Mouse (Mus musculus): ENCODE measurements at regions not wholly inside any gene's neighbourhood (a gene's known extent, or its start where the extent isn't known, plus 50 kb on each side); places are given as distances from the start of the nearest gene placed in this dataset.
A peak's percentile ranks its signal among the peaks of the same experiment; 100 is the strongest.
"Not testable (repeated sequence)": the region's sequence is repeated elsewhere in the genome, so short reads cannot be mapped to it uniquely, and the experiment has no call there.

GRCm38 (mm10) chr14:114485781-114486180 lies 606.2 kb upstream of the Gpc5 start:
- H3K9ac ChIP-seq (ENCODE audit: low read length): no peak overlapping the region
- H3K36me3 ChIP-seq (ENCODE audit: control insufficient read depth, insufficient read depth, low read length): no peaks in the 10 kb centered on the region
- no peak for ATAC-seq (ENCODE audit: insufficient read depth, low FRiP score)
- H3K27me3 ChIP-seq (ENCODE audit: control insufficient read depth, insufficient read depth, low read length): no peaks in the 10 kb centered on the region
- 92% methylated on average over 4 of the region's 4 CpGs for WGBS
- H3K4me1 ChIP-seq (ENCODE audit: control insufficient read depth, insufficient read depth, low read length): no peaks in the 10 kb centered on the region
- H3K27ac ChIP-seq (ENCODE audit: low read length): no peak overlapping the region
- no peaks in the 10 kb centered on the region for H3K9me3 ChIP-seq (replicated peaks; ENCODE audit: control insufficient read depth, low read length)
- no peak overlapping the region for H3K4me2 ChIP-seq (ENCODE audit: low read depth, low read length)
- no peak overlapping the region for H3K4me3 ChIP-seq (replicated peaks; ENCODE audit: low read length)

DNA sequence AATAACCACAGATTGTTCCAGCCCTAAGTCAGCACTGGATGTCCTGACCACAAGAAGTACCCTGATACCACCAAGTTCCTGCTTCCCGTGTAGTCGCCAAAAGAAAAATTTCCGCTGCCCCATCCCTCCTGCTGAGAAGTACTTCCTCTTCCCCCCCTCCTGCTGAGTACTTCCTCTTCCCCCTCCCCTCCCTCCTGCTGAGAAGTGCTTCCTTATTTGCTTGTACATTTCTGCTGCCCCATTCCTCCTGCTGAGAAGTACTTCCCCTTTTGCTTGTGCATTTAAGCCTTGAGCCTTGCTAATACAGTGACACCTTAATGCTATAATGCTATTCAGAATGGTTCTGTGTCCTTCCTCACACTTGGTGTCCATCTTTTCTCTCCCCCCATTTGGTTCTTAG lies 598.6 kb upstream of the Gpc5 start:
- not testable (repeated sequence) for H3K9me3 ChIP-seq (replicated peaks; ENCODE audit: control insufficient read depth, low read length); H3K4me2 ChIP-seq (ENCODE audit: low read depth, low read length); H3K27me3 ChIP-seq (ENCODE audit: control insufficient read depth, insufficient read depth, low read length); H3K9ac ChIP-seq (ENCODE audit: low read length); H3K27ac ChIP-seq (ENCODE audit: low read length); H3K4me3 ChIP-seq (replicated peaks; ENCODE audit: low read length); ATAC-seq (ENCODE audit: insufficient read depth, low FRiP score); H3K36me3 ChIP-seq (ENCODE audit: control insufficient read depth, insufficient read depth, low read length); H3K4me1 ChIP-seq (ENCODE audit: control insufficient read depth, insufficient read depth, low read length)
- 95% methylated on average over 3 of the region's 3 CpGs for WGBS

DNA sequence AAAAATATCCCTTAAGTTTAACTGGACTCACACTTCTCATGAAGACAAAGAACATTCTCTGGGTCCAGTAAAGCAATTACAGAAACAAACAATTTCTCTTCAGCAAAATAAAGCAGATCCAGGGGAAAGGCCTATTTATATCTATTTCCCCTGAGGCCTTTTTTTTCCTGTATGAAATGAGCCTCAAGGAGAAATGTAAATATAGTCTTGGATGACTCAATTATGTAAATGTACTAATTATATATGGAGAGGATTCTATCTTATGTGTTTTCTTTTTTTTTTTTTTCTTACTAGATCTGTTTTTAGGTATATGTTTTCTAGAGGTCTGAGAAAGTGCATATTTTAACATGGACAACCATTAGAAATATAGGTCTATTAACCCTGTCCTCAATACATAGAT lies 587.0 kb upstream of the Gpc5 start:
- Histone ChIP-seq H3K27me3 (ENCODE audit: control insufficient read depth, insufficient read depth, low read length) (no peaks in the 10 kb centered on the region), H3K4me3 (replicated peaks; ENCODE audit: low read length) (no peak overlapping the region), H3K9ac (ENCODE audit: low read length) (no peak overlapping the region), H3K4me2 (ENCODE audit: low read depth, low read length) (no peak overlapping the region), H3K9me3 (replicated peaks; ENCODE audit: control insufficient read depth, low read length) (no peaks in the 10 kb centered on the region), H3K27ac (ENCODE audit: low read length) (no peak overlapping the region), H3K4me1 (ENCODE audit: control insufficient read depth, insufficient read depth, low read length) (no peaks in the 10 kb centered on the region), H3K36me3 (ENCODE audit: control insufficient read depth, insufficient read depth, low read length) (no peaks in the 10 kb centered on the region)
- no peak for ATAC-seq (ENCODE audit: insufficient read depth, low FRiP score)

GRCm38 (mm10) chr14:114547910-114548680 lies 543.9 kb upstream of the Gpc5 start:
- Histone ChIP-seq H3K4me3 (replicated peaks; ENCODE audit: low read length) (no peak overlapping the region), H3K4me2 (ENCODE audit: low read depth, low read length) (no peak overlapping the region), H3K9me3 (replicated peaks; ENCODE audit: control insufficient read depth, low read length) (no peaks in the 10 kb centered on the region), H3K36me3 (ENCODE audit: control insufficient read depth, insufficient read depth, low read length) (no peaks in the 10 kb centered on the region), H3K9ac (ENCODE audit: low read length) (no peak overlapping the region), H3K4me1 (ENCODE audit: control insufficient read depth, insufficient read depth, low read length) (no peaks in the 10 kb centered on the region), H3K27ac (ENCODE audit: low read length) (no peak overlapping the region), H3K27me3 (ENCODE audit: control insufficient read depth, insufficient read depth, low read length) (no peaks in the 10 kb centered on the region)
- 72% methylated on average over 4 of the region's 4 CpGs for WGBS
- no peak for ATAC-seq (ENCODE audit: insufficient read depth, low FRiP score)

DNA sequence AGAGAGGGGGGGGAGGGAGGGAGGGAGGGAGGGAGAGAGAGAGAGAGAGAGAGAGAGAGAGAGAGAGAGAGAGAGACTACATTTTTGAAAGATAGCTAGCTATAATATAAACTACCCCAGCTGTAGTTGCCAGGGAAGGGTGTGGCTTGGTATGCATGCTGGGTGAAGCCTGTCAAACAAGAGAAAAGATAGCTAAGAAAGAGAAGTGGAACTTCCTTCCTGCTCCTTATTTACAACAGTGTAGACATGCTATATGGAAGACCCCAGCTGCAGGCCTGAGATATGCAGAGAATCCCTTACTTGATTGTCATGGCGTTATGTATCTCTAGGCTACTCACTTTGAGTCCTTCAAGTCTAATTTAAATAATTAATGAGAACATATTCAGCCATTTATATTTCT lies 542.9 kb upstream of the Gpc5 start:
- Histone ChIP-seq H3K27ac (ENCODE audit: low read length) (no peak overlapping the region), H3K27me3 (ENCODE audit: control insufficient read depth, insufficient read depth, low read length) (no peaks in the 10 kb centered on the region), H3K9me3 (replicated peaks; ENCODE audit: control insufficient read depth, low read length) (no peaks in the 10 kb centered on the region), H3K36me3 (ENCODE audit: control insufficient read depth, insufficient read depth, low read length) (no peaks in the 10 kb centered on the region), H3K4me2 (ENCODE audit: low read depth, low read length) (no peak overlapping the region), H3K9ac (ENCODE audit: low read length) (no peak overlapping the region), H3K4me1 (ENCODE audit: control insufficient read depth, insufficient read depth, low read length) (no peaks in the 10 kb centered on the region), H3K4me3 (replicated peaks; ENCODE audit: low read length) (no peak overlapping the region)
- WGBS: 80% methylated on average over 1 of the region's 1 CpGs
- no peak for ATAC-seq (ENCODE audit: insufficient read depth, low FRiP score)

DNA sequence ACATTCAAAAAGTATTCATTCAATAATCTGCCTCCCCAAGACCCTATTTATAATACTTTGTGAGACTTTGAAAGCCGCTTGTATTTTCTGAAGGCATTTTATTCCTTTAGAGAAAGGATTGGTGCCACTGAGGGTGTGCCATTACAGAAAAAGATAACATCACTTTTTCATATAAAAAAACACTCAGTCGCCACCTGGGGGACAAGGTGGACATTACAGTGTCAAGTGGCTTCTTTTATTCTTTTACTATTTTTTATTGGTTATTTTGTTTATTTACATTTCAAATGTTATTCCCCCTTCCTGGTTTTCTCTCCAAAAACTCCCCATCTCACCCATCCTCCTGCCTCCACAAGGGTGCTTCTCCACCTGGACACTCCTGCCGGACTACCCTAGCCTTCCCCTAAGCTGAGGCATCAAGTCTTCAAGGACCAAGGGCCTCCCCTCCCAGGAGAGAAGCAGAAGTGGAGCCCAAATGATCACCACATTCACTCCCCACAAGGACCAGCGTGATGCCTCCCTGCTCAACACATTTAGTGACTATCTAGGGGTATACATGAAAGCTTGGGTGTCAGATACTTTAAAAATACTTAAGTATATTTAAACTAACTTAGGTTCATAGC lies 525.5 kb upstream of the Gpc5 start:
- H3K4me3 ChIP-seq (replicated peaks; ENCODE audit: low read length): no peak overlapping the region
- H3K27me3 ChIP-seq (ENCODE audit: control insufficient read depth, insufficient read depth, low read length): no peaks in the 10 kb centered on the region
- H3K36me3 ChIP-seq (ENCODE audit: control insufficient read depth, insufficient read depth, low read length): no peaks in the 10 kb centered on the region
- no peaks in the 10 kb centered on the region for H3K4me1 ChIP-seq (ENCODE audit: control insufficient read depth, insufficient read depth, low read length)
- no peak overlapping the region for H3K4me2 ChIP-seq (ENCODE audit: low read depth, low read length)
- H3K9ac ChIP-seq (ENCODE audit: low read length): no peak overlapping the region
- ATAC-seq (ENCODE audit: insufficient read depth, low FRiP score): no peak
- H3K27ac ChIP-seq (ENCODE audit: low read length): no peak overlapping the region
- no peaks in the 10 kb centered on the region for H3K9me3 ChIP-seq (replicated peaks; ENCODE audit: control insufficient read depth, low read length)
- WGBS: 55% methylated on average over 4 of the region's 4 CpGs

DNA sequence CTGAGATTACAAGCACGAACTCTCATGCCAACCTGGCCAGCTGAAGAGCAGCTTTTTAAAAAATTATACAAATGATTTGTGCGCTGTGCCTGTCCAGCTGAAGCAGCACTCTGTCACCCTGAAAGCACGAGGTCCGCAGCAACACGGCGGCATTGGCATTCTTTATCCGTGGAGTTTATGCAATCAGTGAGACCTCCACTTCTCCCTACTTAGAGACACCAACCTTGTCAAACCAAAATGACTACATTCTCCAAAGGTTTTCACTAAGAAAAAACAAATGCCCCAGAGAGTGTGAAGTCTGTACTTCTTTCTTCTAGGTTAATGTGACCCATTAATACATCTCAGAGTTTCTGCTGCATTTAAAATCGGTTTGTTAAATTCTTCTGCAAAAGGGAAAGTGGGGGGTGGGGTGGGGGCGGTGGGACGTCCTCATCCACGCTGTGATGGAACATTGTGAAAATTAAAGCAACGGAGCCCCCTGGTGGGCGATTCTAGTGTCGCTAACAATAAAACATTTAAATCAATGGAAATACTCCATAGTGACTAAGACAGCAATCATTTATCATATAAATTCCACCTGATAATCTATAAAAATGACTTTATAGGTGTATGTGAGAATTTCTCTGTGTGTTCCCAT lies 524.2 kb upstream of the Gpc5 start:
- WGBS: 16% methylated on average over 14 of the region's 14 CpGs
- Histone ChIP-seq H3K27me3 (ENCODE audit: control insufficient read depth, insufficient read depth, low read length) (no peaks in the 10 kb centered on the region), H3K4me2 (ENCODE audit: low read depth, low read length) (peak overlapping the region; percentile 43), H3K4me1 (ENCODE audit: control insufficient read depth, insufficient read depth, low read length) (no peaks in the 10 kb centered on the region), H3K27ac (ENCODE audit: low read length) (no peak overlapping the region), H3K4me3 (replicated peaks; ENCODE audit: low read length) (peak overlapping the region; percentile 21), H3K9ac (ENCODE audit: low read length) (no peak overlapping the region; the same call in 1 of the 2 replicates), H3K9me3 (replicated peaks; ENCODE audit: control insufficient read depth, low read length) (no peaks in the 10 kb centered on the region), H3K36me3 (ENCODE audit: control insufficient read depth, insufficient read depth, low read length) (no peaks in the 10 kb centered on the region)
- no peak for ATAC-seq (ENCODE audit: insufficient read depth, low FRiP score)

- 42% methylated on average over 4 of the region's 4 CpGs for WGBS
- H3K4me3 ChIP-seq (replicated peaks; ENCODE audit: low read length): no peak overlapping the region
- H3K9ac ChIP-seq (ENCODE audit: low read length): no peak overlapping the region
- H3K4me1 ChIP-seq (ENCODE audit: control insufficient read depth, insufficient read depth, low read length): no peaks in the 10 kb centered on the region
- H3K9me3 ChIP-seq (replicated peaks; ENCODE audit: control insufficient read depth, low read length): no peaks in the 10 kb centered on the region
- H3K27me3 ChIP-seq (ENCODE audit: control insufficient read depth, insufficient read depth, low read length): no peaks in the 10 kb centered on the region
- no peak overlapping the region for H3K4me2 ChIP-seq (ENCODE audit: low read depth, low read length)
- no peak for ATAC-seq (ENCODE audit: insufficient read depth, low FRiP score)
- no peak overlapping the region for H3K27ac ChIP-seq (ENCODE audit: low read length)
- H3K36me3 ChIP-seq (ENCODE audit: control insufficient read depth, insufficient read depth, low read length): no peaks in the 10 kb centered on the region
Observed at GRCm38 (mm10) chr14:114587367-114588064, 504.5 kb upstream of the Gpc5 start.

DNA sequence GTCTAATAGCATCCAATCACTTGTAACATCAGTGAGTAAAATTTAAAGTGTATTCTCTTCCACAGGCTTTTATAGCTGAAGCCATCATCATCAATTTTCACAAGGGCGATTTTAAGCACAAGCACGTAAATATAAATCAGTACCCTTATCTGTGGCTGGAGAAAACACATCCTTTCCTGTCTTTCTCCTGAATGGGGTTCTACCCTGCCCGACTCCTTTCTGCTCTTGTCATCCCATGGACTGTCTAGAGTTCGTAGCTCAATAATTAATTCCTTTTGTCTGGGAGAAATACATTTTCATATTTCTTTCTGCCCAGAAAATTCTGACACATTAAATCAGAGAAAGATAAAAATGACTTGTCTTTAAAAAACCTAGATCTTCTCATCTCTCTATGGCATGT lies 482.7 kb upstream of the Gpc5 start:
- Histone ChIP-seq H3K9ac (ENCODE audit: low read length) (no peak overlapping the region), H3K4me3 (replicated peaks; ENCODE audit: low read length) (no peak overlapping the region), H3K27me3 (ENCODE audit: control insufficient read depth, insufficient read depth, low read length) (no peaks in the 10 kb centered on the region), H3K27ac (ENCODE audit: low read length) (no peak overlapping the region), H3K36me3 (ENCODE audit: control insufficient read depth, insufficient read depth, low read length) (no peaks in the 10 kb centered on the region), H3K4me2 (ENCODE audit: low read depth, low read length) (no peak overlapping the region), H3K9me3 (replicated peaks; ENCODE audit: control insufficient read depth, low read length) (no peaks in the 10 kb centered on the region), H3K4me1 (ENCODE audit: control insufficient read depth, insufficient read depth, low read length) (no peaks in the 10 kb centered on the region)
- 57% methylated on average over 4 of the region's 4 CpGs for WGBS
- ATAC-seq (ENCODE audit: insufficient read depth, low FRiP score): no peak
